Mouse (Mus musculus) cerebellum, postnatal 4 days (tissue): Measurements from ENCODE around the gene Prmt3.

Experiments
- DNase-seq, 2 experiments: peaks; one replicate each; pipeline ENCODE4 v3.0.0; 2022; ENCODE audit warnings: low spot score in 2 of 2, mixed read lengths in 1 of 2

The Prmt3 gene

DNA sequence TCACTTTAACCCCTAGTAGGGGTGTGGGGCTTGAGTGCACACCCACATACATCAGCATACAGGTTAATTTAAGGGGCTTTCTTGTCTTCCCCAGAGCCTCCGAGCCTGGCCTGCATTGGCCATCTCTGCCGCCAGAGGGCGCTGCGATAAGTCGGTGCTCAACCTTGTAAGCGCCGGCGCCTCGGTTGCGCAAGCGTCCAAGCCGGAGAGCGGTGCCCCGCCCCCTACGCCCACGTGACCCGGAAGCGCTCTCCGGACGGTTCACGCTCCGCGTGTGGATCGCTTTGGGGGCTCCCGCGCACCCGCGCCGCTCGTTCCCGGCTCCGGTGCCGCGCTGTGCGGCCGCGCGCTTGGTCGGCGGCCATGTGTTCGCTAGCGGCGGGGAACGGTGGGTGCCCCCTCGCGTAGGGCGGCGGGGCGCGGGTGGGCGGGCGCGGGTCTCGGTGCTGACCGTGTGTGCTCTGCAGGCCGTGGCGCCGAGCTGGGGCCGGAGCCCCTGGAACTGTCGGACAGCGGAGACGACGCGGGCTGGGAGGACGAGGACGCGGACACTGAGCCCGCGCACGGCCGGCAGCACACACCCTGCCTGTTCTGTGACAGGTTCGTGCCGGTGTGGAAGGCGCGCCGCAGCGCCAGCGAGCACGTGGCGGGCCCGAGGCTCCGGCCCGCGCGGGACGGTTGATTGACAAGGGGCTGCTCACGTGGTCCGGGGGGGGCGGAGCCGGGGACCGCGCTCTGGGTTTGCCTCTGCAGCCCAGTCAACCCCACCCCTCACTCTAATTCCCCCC lies at the start of gene Prmt3:
Gene Prmt3, plus strand, starts transcription at position 233 of the 788 bp plus-strand sequence.
- DNase-seq = peak; percentile 100

GRCm38 (mm10) chr7:49734342-49734741 lies 43.8 kb upstream of the Prmt3 start:
- no peak for DNase-seq

DNA sequence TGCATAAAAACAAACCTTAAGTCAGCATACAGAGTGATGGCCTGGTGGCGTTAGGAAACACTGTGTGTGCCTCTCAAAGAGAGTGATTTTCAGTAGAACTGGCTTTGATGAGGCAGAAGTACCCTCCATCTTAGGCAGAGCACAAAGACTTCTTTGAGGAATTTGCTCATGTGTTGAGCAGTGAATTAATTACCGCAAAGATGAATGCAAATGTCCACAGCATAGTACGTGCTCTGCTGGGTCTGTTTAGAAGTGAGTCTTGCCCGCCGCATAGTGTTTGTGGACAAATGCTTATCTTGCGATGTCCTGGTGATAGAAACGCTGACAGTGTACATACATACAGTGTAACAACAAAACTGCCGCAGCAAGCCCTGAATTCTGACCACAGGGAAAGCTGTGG lies 38.7 kb upstream of the Prmt3 start:
- no peak for DNase-seq

DNA sequence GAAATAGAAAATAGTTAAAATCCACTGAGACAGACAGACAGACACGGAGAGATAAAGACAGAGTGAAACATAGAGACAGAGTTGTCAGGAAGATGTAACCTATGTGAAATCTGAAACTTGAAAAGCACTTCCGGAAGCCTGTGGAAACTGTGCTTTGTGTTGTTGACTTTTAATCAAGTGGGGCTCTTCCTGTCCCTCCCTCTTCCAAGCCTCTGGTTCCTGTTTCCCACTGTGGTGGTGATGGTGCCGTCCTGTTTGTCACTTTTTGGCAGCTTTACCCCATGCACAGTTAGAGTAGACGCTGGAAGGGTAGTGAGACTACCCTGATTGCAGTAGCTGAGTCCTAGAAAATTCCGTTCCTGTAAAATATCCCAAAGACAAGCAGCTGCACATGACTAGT lies 36.7 kb upstream of the Prmt3 start:
- no peak for DNase-seq

DNA sequence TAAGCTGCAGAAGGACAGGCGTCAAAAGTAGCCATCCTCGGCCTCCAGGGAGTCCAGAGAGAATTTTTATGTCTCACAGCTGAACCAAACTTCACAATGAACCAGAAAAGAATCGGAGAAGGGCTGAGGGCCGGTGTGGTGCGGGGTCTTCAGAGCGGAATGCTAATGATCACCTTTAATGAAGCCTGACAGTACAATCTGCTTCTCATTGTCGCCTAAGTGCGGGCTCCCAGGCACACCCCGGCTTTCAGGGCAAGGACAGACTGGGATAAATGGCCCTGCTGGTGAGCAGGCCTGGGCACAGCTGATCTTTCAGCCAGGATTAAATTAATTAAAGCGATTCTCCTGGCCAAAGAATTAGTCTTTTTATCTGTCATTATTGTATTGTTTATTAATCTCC lies 36.2 kb upstream of the Prmt3 start:
- DNase-seq = no peak

DNA sequence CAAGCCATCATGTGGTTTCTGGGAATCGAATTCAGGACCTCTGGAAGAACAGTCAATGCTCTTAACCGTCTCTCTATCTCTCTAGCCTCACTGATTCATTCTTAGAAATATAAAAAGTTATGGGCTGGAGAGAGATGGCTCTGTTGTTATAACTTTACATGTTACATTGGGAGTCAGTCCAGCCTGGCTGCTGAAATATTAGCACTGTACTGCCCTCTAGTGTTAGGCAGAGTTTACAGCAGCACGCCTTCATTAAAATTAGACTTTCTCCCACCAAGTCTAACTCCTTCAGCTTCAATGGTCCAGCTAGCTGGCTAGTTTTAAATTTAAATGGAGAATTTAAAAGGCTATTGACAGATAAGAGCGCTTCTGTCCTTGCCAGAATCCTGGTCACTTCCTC lies 27.0 kb upstream of the Prmt3 start:
- DNase-seq = peak in 1 of 2 experiments; percentile 40

- DNase-seq = peak in 1 of 2 experiments; percentile 26
Measured at GRCm38 (mm10) chr7:49752730-49753506, 25.2 kb upstream of the Prmt3 start.

GRCm38 (mm10) chr7:49754767-49755166 lies 23.4 kb upstream of the Prmt3 start:
- peak; percentile 43 to 54 for DNase-seq

- DNase-seq = no peak
Measured at GRCm38 (mm10) chr7:49758934-49759571, 19.1 kb upstream of the Prmt3 start, which contains the start of gene Htatip2. Gene Htatip2 (plus strand): TSS chr7:49759115.

- DNase-seq = no peak
Measured at GRCm38 (mm10) chr7:49762605-49763004, 15.5 kb upstream of the Prmt3 start.

DNA sequence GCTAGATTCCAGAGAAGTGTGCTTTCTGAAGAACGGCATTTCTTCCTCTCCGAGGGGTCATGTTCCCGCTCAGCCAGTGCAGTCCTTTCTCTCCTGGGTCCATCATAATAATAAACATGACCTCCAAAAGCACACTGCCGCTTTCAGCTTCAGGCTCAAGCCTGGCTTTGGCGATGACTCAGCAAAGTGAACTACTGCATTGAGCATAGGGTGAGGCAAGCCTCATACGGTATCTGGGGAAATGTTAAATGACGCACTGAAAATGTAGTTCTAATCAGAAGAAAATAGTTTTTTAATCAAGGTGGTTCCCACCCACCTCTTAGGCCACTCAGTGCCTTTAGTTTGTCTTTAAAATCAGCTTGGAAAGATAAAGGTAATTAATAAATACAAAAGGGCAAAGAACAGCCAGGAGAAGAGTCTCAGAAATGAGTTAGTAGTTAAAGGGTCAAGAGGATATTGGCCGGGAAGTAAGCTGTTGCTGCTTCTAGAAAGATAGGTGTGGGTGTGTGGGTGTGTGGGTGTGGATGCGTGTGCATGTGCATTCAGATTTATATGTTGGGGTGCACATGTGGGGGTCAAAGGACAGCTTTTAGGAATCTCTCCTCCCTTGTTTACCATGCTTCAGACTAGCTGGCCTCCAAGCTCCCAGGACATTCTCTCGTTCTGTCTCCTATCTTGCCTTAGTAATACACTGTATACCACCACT lies 14.0 kb upstream of the Prmt3 start:
- no peak for DNase-seq

DNA sequence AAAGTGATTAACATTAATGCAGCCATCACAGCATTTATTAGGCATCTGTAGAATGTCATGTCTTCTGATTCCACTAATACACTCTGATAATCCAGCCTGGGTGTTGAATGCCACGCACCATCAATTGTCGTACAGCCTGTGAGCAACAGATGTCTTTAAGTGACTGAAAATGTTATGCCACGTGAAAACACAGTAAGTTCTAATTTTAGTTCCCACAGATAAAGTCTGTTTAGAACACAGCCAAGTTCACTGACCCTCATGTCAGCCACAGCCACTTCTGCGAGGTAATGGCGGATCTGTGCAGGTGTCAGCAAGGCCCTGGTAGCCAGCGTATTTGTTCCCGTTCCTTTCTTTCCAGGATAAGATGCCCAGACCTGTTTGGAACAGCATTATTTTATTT lies 12.0 kb upstream of the Prmt3 start:
- no peak for DNase-seq

- no peak for DNase-seq
Measured at GRCm38 (mm10) chr7:49768509-49768908, 9.6 kb upstream of the Prmt3 start.

- DNase-seq = no peak
Measured at GRCm38 (mm10) chr7:49774396-49774795, 3.8 kb upstream of the Prmt3 start.

- no peak for DNase-seq
Measured at GRCm38 (mm10) chr7:49777585-49777984, 561 bp upstream of the Prmt3 start.

DNA sequence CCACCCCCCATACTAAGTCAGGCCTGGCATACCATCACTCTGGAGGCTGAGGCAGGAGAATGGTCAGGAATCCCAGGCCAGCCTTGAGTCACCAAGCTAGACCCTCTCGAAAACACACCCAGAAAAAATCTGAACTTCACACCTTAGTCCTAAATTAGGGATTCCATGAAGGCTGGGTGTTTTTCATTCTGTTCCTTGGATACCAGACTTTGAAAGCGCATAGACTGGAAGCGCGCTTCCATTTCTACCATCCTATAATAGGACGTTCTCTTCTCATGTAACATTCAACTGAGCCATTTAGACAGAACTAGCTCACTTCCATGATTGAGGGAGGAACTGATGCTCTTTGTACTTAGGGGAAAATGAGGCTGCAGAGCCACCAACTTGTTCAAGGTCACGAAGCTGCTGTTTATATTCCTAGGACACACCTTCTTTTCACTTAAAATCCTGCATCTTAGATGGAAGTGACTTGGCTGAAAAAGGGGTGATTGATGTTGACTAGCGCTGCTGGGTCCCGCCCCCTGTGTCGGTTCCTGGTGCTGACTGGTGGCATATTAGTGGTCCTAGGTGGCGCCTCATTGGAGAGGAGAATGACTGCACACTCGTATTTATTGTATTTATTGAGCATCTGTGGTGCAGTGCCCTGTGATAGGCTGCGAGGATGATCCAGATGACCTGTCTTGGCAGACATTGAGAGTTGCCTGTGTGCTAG lies 914 bp downstream of the Prmt3 start:
- peak in 1 of 2 experiments; percentile 13 for DNase-seq

- DNase-seq = no peak
Measured at GRCm38 (mm10) chr7:49783017-49783416, 4.9 kb downstream of the Prmt3 start.

GRCm38 (mm10) chr7:49785141-49785540 lies 7.0 kb downstream of the Prmt3 start:
- no peak for DNase-seq

DNA sequence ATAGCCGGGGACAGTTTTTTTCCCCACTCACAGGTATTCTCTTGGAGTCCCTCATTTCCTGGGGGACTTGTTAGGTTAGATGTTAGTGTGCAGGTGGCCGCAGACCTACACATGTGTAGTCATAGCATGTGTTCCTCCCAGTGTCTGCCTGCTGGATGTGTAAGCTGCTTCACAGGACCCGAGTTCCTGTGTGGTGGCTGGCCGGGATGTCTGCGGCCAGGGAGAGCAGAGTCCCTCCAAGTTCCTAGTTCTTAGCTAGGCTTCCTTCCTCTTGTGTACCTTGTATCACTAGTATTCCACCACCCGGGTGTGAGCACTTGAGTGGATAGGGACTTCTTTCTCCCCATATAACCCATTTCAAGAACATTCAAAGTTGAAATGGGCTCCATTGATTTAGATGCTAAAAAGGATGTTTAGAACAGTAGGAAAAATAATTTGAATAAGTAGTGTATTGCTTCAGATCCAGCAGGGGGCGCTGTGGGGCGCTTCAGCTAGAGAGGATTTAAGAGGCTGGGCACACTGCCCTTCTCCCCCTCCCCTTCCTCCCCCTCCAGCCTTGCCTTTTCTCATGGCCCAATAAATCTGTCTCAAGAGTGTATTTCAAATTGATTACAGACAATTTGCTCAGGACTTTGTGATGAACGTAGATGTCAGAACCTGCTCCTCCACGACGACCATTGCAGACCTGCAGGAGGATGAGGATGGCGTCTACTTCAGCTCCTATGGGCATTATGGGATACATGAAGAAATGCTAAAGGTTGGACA lies 8.7 kb downstream of the Prmt3 start:
- peak; percentile 61 to 79 for DNase-seq

DNA sequence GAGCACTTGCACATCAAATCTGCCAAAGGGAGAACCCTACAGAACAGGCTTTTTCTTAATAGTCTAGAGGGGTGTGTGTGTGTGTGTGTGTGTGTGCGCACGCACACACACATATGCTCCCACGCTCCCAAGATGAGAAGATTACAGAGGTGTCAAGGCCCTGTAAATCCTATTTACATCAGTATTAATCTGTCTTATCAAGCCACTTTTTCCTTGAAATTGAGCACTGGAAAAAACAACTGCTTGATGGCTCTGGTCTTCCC lies 9.2 kb downstream of the Prmt3 start:
- no peak for DNase-seq

DNA sequence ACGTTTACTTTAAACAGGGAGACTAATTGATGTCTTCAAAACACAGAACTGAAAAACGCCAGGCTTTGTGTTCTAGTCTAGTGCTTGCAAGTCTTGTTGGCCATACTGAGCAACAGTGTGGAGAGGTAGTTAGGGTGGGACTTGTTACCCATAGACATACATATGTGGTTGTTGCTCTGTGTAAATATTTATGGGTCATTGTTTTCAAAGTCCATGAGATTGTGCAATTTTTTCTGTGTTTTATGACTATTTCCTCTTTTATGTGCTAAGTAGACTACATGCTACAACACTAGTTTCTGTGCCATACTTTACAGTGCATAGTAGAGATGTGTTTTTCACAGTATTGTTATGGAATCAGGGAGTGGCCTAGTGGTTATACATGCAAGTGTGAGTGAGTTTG lies 16.2 kb downstream of the Prmt3 start:
- DNase-seq = no peak
